13 mouse cellular contexts compared by ENCODE assay signal in the genomic region with DNA sequence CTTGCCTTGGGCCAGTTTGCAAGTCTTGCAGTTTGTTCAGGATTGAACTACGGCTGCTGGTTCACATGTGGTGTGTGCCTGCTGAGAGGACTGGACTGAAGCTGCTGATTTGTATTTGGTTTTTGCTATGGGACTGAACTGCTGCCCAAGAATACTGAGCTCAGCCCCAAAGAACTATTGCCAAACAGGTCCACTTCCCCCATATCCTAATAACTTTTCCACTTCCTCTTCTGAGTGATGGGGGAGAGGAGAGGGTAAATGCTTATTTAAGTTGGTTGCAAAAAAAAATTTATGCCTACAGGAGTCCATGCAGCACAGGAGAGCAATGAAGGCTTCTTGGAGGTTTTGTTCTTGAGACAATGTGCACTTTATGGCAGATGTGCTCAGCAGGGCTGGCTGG. TPM values are rescaled to one million over a fixed set of nuclear protein-coding genes. Genes with fewer than 3 reads are reported as not detected.
"Had no signal": no experiment of that assay in that cellular context is flagged by ENCODE, and none has a peak within 500 bp of the region (broad histone marks: within the 10 kb centered on the region; RNA-seq: fewer than 3 reads in every experiment).

No protein-coding gene starts in this region.

- DNase-seq: retina, postnatal 1 day; right cerebral cortex, adult 18-20 months; right cerebral cortex, postnatal 14 days; right cerebral cortex, postnatal 25 days; right cerebral cortex, postnatal 4 days; spleen, adult 18-20 months; thymus, adult 18-20 months; thymus, adult 2 months; thymus, postnatal 14 days; thymus, postnatal 25 days; thymus, postnatal 36 days; thymus, postnatal 4 days had no signal

RNA-seq across cellular contexts. Expression of a gene that starts 51.7 kb away (rescaled TPM):
- total RNA-seq: neutrophil, adult 5-6 weeks had no signal
